Mouse (Mus musculus) lung, postnatal 25 days (tissue): Measurements from ENCODE around the gene 3110009E18Rik.

Experiments
- DNase-seq: peaks from one replicate; pipeline ENCODE4 v3.0.0; 2022; ENCODE audit warnings: low spot score

The 3110009E18Rik gene

DNA sequence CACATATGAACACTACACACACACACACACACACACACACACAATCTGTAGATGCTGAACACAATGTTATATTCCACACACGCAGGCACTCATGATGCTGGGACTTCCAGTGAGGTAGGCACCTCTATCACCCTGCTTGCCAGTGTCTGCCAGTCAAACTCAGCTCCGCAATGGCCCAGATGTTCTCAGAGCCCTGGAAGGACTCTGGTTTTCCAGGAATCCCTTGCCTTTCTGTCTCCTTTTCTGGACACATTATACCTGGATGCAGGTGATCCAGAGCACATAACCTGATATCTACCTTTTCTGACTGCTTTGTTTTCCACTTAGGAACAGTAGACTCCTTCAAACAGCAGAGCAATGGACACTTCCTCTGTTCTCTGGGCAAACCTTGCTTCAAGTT lies 75.7 kb downstream of the 3110009E18Rik start:
- no peak for DNase-seq

DNA sequence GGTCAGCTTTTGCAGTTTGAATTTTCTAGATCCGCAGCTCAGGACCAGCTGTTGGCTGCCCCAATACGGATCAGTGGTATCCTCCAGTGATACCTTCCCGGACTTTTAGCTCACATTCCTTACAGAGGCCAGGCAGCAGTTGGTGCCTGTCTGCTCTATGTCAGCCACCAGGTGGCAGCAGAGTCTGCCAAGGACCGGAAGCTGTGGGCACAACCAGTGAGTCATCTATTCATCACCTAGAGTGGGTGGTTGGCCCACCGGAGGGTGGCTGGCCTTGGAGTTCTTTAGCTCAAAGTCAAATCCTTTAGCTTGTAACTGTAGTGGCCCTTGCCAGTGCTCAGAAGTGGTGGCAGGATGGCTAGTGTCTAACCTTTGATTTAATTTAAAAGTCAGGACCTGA lies 76.2 kb downstream of the 3110009E18Rik start:
- DNase-seq, result peak; percentile 64

GRCm38 (mm10) chr1:120198151-120198550 lies 77.2 kb downstream of the 3110009E18Rik start:
- no peak for DNase-seq

- DNase-seq, result no peak
Observed at GRCm38 (mm10) chr1:120198942-120199341, 78.0 kb downstream of the 3110009E18Rik start.

- DNase-seq, result no peak
Observed at GRCm38 (mm10) chr1:120202542-120202941, 81.6 kb downstream of the 3110009E18Rik start.

DNA sequence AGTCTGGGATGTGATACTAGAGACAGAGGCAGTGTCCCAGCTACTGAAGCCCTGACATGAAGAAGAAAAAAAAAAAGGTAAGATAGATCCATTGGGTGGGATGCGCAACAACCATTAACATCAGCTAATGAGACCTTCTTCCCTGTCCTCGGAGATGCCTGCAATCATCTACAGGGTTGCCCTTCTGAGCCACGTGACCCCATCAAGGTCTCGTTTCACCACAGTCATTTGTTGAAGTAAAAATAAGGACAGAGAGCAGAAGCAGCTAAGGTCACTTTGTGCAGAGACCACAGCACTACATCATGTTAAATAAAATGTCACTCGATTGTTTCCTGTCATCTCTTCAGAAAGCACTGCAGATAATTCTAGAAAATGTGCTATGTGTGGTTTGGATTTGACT lies 82.8 kb downstream of the 3110009E18Rik start:
- no peak for DNase-seq

DNA sequence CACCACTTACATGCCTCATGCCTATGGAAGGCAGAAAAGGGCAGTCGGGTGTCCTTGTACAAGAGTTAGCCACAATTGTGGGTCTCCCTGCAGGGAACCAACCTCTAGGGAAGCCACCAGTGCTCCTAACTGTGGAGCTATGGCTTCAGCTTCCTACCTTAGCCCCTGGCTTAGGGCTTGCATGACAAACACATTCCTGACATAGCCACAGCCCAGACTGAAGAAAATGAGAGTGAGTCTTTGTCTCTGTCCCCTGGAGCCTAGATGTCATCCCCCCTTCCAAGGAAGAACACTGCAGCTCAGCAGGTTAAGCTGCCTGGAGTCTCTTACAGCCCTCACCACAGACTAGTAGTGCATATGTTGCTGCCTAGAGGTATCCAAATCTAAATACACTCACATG lies 83.8 kb downstream of the 3110009E18Rik start:
- DNase-seq, result no peak

DNA sequence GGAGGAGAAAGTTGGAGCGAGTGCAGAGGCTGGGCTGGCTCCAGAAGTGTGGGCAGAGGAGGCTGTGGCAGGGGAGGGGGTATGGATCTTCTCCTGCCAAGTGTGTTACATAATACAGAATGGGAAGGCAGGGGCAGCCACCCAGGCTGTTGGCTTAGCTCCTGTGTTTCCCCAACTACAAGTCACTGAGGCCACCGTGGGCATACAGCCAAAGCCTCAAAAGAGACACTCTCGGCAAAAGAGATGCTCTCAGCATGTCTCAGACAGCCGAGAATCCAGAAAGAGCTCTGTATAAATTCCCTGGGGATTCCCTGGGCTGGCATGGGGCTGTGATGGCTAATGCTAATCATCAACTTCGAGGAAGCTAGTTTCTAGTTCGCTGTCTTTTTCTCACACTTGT lies 86.6 kb downstream of the 3110009E18Rik start:
- DNase-seq, result no peak

- no peak for DNase-seq
Observed at GRCm38 (mm10) chr1:120208502-120209230, 87.7 kb downstream of the 3110009E18Rik start.

GRCm38 (mm10) chr1:120220841-120221240 lies 99.9 kb downstream of the 3110009E18Rik start:
- DNase-seq, result no peak

GRCm38 (mm10) chr1:120221285-120221684 lies 100.3 kb downstream of the 3110009E18Rik start:
- no peak for DNase-seq

DNA sequence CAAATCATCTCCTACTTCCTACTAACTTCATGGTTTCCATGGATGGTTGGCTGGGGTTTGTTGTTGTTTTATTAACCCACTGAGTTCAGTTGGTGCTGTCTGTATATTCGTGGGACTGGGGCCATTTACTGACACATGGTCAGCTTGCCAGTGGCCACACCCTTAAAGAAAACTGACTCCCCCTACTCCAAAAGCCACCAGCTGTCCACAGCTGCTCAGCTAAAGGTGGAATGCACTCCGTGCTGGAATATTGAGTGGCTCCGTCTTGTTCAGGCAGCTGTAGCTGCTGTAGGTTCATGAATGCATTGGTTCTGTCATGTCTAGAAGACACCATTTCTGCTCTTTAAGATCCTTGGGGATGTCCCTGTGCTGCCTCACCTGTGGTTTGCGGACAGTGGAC lies 102.6 kb downstream of the 3110009E18Rik start:
- DNase-seq, result no peak

GRCm38 (mm10) chr1:120229723-120230471 lies 108.9 kb downstream of the 3110009E18Rik start:
- no peak for DNase-seq

DNA sequence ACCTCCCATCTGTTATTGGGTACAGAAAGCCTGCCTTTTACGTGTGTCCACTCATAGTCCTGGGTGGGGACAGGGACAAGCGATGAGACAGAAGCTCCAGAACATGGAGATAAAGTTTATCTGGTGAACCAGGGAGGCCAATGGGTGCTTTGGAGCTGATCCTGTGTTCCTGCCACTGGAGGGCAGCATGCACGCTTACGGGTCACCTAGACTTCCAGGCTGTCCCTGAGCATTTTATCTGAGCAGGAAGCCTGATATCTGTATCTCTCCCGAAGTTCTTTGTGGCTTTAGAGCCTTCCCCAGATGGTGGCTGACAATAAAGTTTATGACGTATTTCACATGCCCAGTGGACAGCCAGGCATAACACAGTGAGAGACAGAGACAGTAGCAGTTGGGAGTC lies 110.3 kb downstream of the 3110009E18Rik start:
- DNase-seq, result no peak

- no peak for DNase-seq
Observed at GRCm38 (mm10) chr1:120232170-120232569, 111.2 kb downstream of the 3110009E18Rik start.

DNA sequence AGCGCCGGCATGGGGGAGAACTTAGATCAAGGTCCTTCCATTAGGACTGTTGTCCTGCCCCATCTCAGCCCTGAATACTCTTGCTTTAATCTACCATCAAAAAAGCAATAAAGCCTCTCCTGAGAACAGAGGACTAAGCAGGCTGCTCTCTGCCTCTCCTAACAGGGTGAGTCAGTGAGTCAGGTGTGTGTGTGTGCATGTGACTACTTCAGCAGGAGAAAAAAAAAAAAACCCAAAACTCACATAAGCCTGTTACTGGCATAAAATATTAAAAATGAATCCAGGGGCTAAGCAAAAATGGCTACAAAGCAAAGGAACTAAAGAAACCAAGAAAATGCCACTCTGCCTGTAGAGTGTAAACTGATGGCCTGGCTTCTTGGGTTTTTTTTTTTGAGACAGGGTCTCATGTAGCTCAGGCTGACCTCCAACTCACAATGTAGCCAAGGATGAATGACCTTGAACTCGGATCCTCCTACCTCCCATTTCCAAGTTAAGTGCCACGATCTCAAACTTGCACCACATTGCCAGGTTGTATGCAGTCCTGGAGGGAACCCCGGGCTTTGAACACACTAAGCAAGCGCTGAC lies 114.7 kb downstream of the 3110009E18Rik start:
- no peak for DNase-seq

DNA sequence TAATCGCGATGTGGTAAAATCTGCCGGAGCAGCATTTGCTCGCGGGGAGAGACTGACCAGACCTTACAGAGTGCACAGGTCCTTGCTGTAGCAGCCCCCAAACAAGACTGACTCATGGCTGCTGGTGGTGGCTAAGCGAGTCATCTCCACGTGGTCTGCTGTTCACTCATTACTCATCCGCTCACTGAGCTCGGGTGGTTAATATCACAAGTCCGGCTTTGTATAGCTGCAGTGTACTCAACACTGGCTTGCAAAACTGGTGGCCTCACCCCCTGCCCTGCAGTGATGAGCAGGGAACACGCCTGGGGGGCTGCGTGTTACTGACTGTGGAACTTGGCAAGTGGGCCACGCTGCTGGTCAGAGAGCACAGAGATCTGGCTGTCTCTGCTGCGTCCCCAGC lies 115.4 kb downstream of the 3110009E18Rik start:
- no peak for DNase-seq

GRCm38 (mm10) chr1:120237068-120237467 lies 116.1 kb downstream of the 3110009E18Rik start:
- DNase-seq, result no peak
